Mouse (Mus musculus) heart, postnatal 14 days (tissue): ENCODE data around the gene Mog. TPM values are rescaled to one million over a fixed set of nuclear protein-coding genes. Genes with fewer than 3 reads are reported as not detected.

Experiments
- total RNA-seq, 2 experiments: library from RNA; stranded (reverse); gene quantifications; 2 replicates each; pipeline ENCODE4 v1.2.3; 2021

The Mog gene
- total RNA-seq, 2 experiments from 2014 or later, result not detected

Other genes with a start within 250 kb of the Mog start
- not detected for gene H2-M10.6, start 211.2 kb downstream of the Mog start, total RNA-seq
- gene Trim26, start 186.3 kb downstream of the Mog start, total RNA-seq, result 10 to 100 TPM; 20.6 to 23.4 TPM
- gene Trim15, start 156.2 kb downstream of the Mog start, total RNA-seq, result not detected
- 1 to 10 TPM; 2.0 to 2.5 TPM for gene Trim10, start 153.8 kb downstream of the Mog start, total RNA-seq
- not detected for gene Trim40, start 133.3 kb downstream of the Mog start, total RNA-seq
- not detected for gene Trim31, start 125.3 kb downstream of the Mog start, total RNA-seq
- gene Rnf39, start 80.5 kb downstream of the Mog start, total RNA-seq, result under 1 TPM; 0.49 to 0.57 TPM
- gene Ppp1r11, start 71.7 kb downstream of the Mog start, total RNA-seq, result 10 to 100 TPM; 62.2 to 68.6 TPM
- 10 to 100 TPM; 21.4 to 26.9 TPM for gene Znrd1, start 64.8 kb downstream of the Mog start, total RNA-seq
- 1 to 10 TPM; 8.5 to 9.9 TPM for gene Znrd1as, start 64.8 kb downstream of the Mog start, total RNA-seq
- not detected for gene 2410137M14Rik, start 42.2 kb downstream of the Mog start, total RNA-seq
- under 1 TPM; 0.15 to 0.31 TPM for gene H2-M5, start 33.9 kb downstream of the Mog start, total RNA-seq
- gene Zfp57, start 22.2 kb downstream of the Mog start, total RNA-seq, result 1 to 10 TPM; 3.7 to 4.6 TPM
- 10 to 100 TPM; 16.9 TPM for gene Gabbr1, start 22.6 kb upstream of the Mog start, total RNA-seq
- gene Olfr90, start 65.1 kb upstream of the Mog start, total RNA-seq, result not detected
- gene Olfr91, start 74.9 kb upstream of the Mog start, total RNA-seq, result not detected
- gene Olfr92, start 96.7 kb upstream of the Mog start, total RNA-seq, result not detected
- not detected for gene Olfr93, start 138.1 kb upstream of the Mog start, total RNA-seq
- under 1 TPM in 1 of 2 experiments, not detected in 1; 0.80 TPM for gene Ubd, start 170.5 kb upstream of the Mog start, total RNA-seq
- gene Olfr94, start 177.6 kb upstream of the Mog start, total RNA-seq, result not detected
- gene Olfr95, start 189.7 kb upstream of the Mog start, total RNA-seq, result not detected
- not detected for gene Olfr96, start 196.7 kb upstream of the Mog start, total RNA-seq
- not detected for gene Olfr97, start 213.9 kb upstream of the Mog start, total RNA-seq
- not detected for gene Olfr98, start 240.4 kb upstream of the Mog start, total RNA-seq
- gene H2-M3, start 246.8 kb upstream of the Mog start, total RNA-seq, result 1 to 10 TPM; 2.3 to 2.4 TPM